Mouse (Mus musculus) liver, embryonic 16.5 days (tissue): ENCODE results near the gene Il1rap. TPM values are rescaled to one million over a fixed set of nuclear protein-coding genes. Genes with fewer than 3 reads are reported as not detected.
A peak's percentile ranks its signal among the peaks of the same experiment; 100 is the strongest.

Source experiments
- ATAC-seq: fragments of 200-750 bp; cut with Nextera tagmentation; 2 replicates; pipeline ENCODE4 v1.8.0; 2017; ENCODE audit warnings: low read depth, mild to moderate bottlenecking, moderate number of reproducible peaks, moderate library complexity
- H3K27ac ChIP-seq: fragments of 300-500 bp; sonication (generic); 2 replicates; pipeline ENCODE4 v1.5.1; 2014; ENCODE audit warnings: mild to moderate bottlenecking, low read length
- H3K27me3 ChIP-seq: fragments of 300-500 bp; sonication (generic); 2 replicates; pipeline ENCODE4 v1.6.1; 2014; ENCODE audit warnings: low read depth, low read length, mixed read lengths; ENCODE audit not compliant: control insufficient read depth, insufficient read depth
- H3K36me3 ChIP-seq: fragments of 300-500 bp; sonication (generic); 2 replicates; pipeline ENCODE4 v1.6.1; 2014; ENCODE audit warnings: mild to moderate bottlenecking; ENCODE audit not compliant: control insufficient read depth, insufficient read depth
- H3K4me1 ChIP-seq: fragments of 300-500 bp; sonication (generic); 2 replicates; pipeline ENCODE4 v1.6.1; 2014; ENCODE audit warnings: low read depth, low read length, mixed read lengths; ENCODE audit not compliant: control insufficient read depth
- H3K4me2 ChIP-seq: fragments of 300-500 bp; sonication (generic); 2 replicates; pipeline ENCODE4 v1.6.1; 2014; ENCODE audit warnings: low read depth, low read length, mixed read lengths
- H3K4me3 ChIP-seq: fragments of 300-500 bp; sonication (generic); 2 replicates; pipeline ENCODE4 v1.5.1; 2014; ENCODE audit warnings: low read depth, mild to moderate bottlenecking, low read length
- H3K9ac ChIP-seq: fragments of 300-500 bp; sonication (generic); 2 replicates; pipeline ENCODE4 v1.6.1; 2014; ENCODE audit warnings: low read depth, low read length
- H3K9me3 ChIP-seq: fragments of 300-500 bp; sonication (generic); replicated peaks from 2 replicates; pipeline ENCODE4 v1.6.1; 2016; ENCODE audit warnings: low read length; ENCODE audit not compliant: control insufficient read depth
- WGBS: fragments of 180-500 bp; shearing (Covaris S2); extraction: QIAGEN DNeasy Blood & Tissue Kit; methylation state at CpG from one replicate; pipeline ENCODE4 v1.1.7; 2014; ENCODE audit not compliant: insufficient replicate concordance; 5-methylcytosine and 5-hydroxymethylcytosine counted together
- polyA plus RNA-seq: library from polyadenylated mRNA; unstranded; fragments of >200 nt; fragmentation: Nextera tagmentation; extraction: Ambion mirVana; gene quantifications from 2 replicates; pipeline ENCODE4 v1.2.1, GENCODE M21; 2015

Il1rap gene
- polyA plus RNA-seq, 1 experiment from 2014 or later = 2.7 TPM

DNA sequence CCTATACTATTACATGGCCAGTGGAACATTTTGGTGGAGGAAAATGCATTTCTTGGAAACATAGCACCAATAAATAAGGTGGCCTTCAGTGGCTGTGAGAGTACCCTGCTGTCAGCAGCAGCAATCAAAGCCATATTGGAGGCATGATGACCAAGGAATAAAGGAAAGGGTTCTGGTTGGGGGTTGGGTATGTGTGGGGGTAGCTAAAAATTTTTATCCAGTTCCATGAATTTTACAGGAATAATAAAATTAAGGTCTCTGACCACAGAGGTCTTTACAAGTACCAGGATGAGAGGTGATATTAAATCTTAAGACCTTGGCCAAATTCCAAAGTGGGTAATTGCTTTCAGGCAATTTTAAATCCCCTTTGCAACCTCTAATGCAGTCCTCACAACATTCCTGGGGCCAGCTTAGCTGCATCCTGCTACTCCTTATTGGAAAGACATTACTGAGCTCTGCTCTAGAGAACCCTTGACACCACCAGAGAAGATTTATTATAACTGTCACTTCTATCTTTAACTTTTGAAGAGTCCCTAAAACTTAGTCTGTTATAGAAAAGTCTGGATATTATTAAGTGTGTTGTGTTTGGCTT lies 12.0 kb upstream of the Il1rap start:
- ATAC-seq = no peak
- Histone ChIP-seq H3K27ac (no peak overlapping the region), H3K9me3 (no peaks in the 10 kb centered on the region), H3K9ac (no peak overlapping the region), H3K4me2 (no peak overlapping the region), H3K27me3 (no peaks in the 10 kb centered on the region), H3K4me1 (no peaks in the 10 kb centered on the region), H3K4me3 (no peak overlapping the region), H3K36me3 (no peaks in the 10 kb centered on the region)

DNA sequence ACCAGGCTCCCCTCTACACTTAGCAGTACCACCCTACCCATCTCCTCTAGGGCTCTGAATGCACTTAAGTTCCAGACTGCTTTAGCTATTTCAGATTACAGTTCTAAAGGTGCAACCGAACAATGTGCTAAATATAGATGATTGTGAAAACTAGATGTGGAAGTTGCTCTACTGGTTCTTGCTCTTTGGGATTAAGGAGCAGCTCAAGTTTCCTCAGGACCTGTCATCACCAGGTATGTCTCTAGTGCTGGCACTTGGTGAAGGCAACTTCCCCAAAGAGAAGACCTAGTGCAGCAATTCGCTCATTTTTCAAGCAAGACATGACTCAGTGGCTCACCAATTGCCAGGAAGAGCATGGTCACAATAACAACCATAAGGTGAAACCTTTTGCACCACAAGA lies 9.7 kb upstream of the Il1rap start:
- no peaks in the 10 kb centered on the region for H3K36me3 ChIP-seq
- no peak for ATAC-seq
- H3K9me3 ChIP-seq = no peaks in the 10 kb centered on the region
- WGBS = 55% methylated on average over 2 of the region's 2 CpGs
- no peak overlapping the region for H3K9ac ChIP-seq
- no peaks in the 10 kb centered on the region for H3K4me1 ChIP-seq
- no peaks in the 10 kb centered on the region for H3K27me3 ChIP-seq
- no peak overlapping the region for H3K4me3 ChIP-seq
- no peak overlapping the region for H3K4me2 ChIP-seq
- no peak overlapping the region for H3K27ac ChIP-seq

DNA sequence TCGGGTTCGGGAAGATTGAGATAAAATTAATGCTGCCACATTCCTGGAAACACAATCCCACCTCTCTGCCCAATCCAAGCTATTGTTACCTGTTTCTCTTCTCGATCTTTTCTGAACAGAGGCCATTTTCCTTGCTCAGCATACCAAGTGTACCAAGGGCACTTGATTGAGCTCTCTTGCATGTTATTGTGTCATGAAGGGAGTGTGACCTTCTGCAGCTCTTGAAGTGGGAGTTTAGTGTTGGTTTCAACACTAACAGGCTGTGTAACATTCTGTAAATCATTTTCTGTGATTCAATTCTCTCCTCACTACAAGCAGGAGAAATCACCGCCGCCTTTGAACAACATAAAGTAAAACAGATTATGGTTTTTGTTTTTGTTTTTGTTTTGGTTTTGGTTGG lies 7.3 kb upstream of the Il1rap start:
- no peak for ATAC-seq
- H3K27ac ChIP-seq = no peak overlapping the region
- H3K36me3 ChIP-seq = no peaks in the 10 kb centered on the region
- WGBS = 58% methylated on average over 5 of the region's 5 CpGs
- no peaks in the 10 kb centered on the region for H3K9me3 ChIP-seq
- H3K4me1 ChIP-seq = no peaks in the 10 kb centered on the region
- H3K27me3 ChIP-seq = no peaks in the 10 kb centered on the region
- no peak overlapping the region for H3K9ac ChIP-seq
- no peak overlapping the region for H3K4me3 ChIP-seq
- no peak overlapping the region for H3K4me2 ChIP-seq

DNA sequence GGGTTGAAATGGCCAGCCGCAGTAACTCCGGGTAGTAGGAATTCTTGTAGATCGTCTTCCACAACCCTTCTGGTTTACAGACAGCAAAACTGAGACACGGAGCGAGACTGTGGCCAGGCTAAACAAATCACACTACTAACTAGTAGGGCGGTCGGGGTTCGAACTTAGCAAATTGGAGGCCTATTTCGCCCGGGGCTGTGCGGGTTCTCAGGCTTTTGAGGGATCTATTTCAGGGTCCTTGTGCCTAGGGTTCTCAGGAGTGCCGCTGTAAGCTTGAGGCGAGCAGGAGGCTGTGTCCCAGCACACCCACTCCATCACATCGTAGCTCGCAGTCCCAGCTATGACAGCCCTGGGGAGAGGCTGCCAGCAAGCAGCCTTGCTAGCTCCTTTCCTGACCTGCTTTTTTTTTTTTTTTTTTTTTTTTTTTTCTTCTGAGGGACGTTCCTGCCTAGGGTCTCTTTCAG lies 441 bp downstream of the Il1rap start:
- Histone ChIP-seq H3K9ac (peak overlapping the region; percentile 73), H3K9me3 (no peaks in the 10 kb centered on the region)

GRCm38 (mm10) chr16:26585806-26586205 lies 4.3 kb downstream of the Il1rap start:
- Histone ChIP-seq H3K4me3 (no peak overlapping the region), H3K9ac (no peak overlapping the region), H3K27ac (no peak overlapping the region), H3K4me1 (no peaks in the 10 kb centered on the region; the same call in 1 of the 2 replicates), H3K36me3 (no peaks in the 10 kb centered on the region), H3K27me3 (no peaks in the 10 kb centered on the region), H3K4me2 (no peak overlapping the region), H3K9me3 (no peaks in the 10 kb centered on the region)
- no peak for ATAC-seq
- 75% methylated on average over 5 of the region's 5 CpGs for WGBS

More for the DNA sequence above, 441 bp downstream of the Il1rap start:
- peak overlapping the region; percentile 80 for H3K4me2 ChIP-seq
- H3K4me3 ChIP-seq = peak overlapping the region; percentile 75
- 2% methylated on average over 16 of the region's 16 CpGs for WGBS
- H3K36me3 ChIP-seq = no peaks in the 10 kb centered on the region
- peak; percentile 35; the same call in 1 of the 2 replicates for ATAC-seq
- 0 out of 2 replicates have a peak overlapping the region, but pooled peaks have one; percentile 24 for H3K27ac ChIP-seq
- H3K4me1 ChIP-seq = no peaks in the 10 kb centered on the region; the same call in 1 of the 2 replicates
- H3K27me3 ChIP-seq = no peaks in the 10 kb centered on the region

- Histone ChIP-seq H3K4me1 (no peaks in the 10 kb centered on the region), H3K9ac (no peak overlapping the region), H3K9me3 (no peaks in the 10 kb centered on the region), H3K4me3 (no peak overlapping the region), H3K27ac (no peak overlapping the region), H3K4me2 (no peak overlapping the region), H3K36me3 (no peaks in the 10 kb centered on the region), H3K27me3 (no peaks in the 10 kb centered on the region)
- no peak for ATAC-seq
- WGBS = 48% methylated on average over 4 of the region's 4 CpGs
Measured at GRCm38 (mm10) chr16:26590897-26591570, 9.5 kb downstream of the Il1rap start.

- no peaks in the 10 kb centered on the region for H3K9me3 ChIP-seq
- H3K36me3 ChIP-seq = no peaks in the 10 kb centered on the region
- no peak overlapping the region for H3K4me2 ChIP-seq
- no peak for ATAC-seq
- no peaks in the 10 kb centered on the region for H3K4me1 ChIP-seq
- no peaks in the 10 kb centered on the region for H3K27me3 ChIP-seq
- 56% methylated on average over 7 of the region's 7 CpGs for WGBS
- no peak overlapping the region for H3K27ac ChIP-seq
- H3K9ac ChIP-seq = no peak overlapping the region
- no peak overlapping the region for H3K4me3 ChIP-seq
Measured at GRCm38 (mm10) chr16:26596440-26596839, 14.9 kb downstream of the Il1rap start.

GRCm38 (mm10) chr16:26597307-26597706 lies 15.8 kb downstream of the Il1rap start:
- no peaks in the 10 kb centered on the region for H3K9me3 ChIP-seq

DNA sequence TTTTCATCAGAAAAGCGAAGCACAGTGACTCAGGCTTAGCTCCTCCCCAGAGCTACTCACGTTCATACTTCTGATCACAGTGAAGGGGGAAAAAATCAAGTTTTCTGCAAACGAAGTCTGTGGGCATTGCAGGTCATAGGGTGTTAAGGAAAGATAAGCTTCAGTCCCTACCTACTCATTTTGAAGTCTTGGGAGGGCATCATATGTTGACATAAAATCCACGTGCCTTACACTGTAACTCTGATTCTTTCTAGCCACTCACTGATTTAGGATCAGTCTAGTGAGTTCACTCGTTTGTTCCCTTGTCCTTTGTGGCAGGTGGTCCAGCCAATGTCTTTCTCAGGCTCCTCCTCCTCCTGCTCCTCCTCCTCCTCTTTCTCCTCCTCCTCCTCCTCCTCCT lies 17.1 kb downstream of the Il1rap start:
- Histone ChIP-seq H3K9ac (no peak overlapping the region), H3K4me3 (no peak overlapping the region), H3K27ac (no peak overlapping the region), H3K27me3 (no peaks in the 10 kb centered on the region), H3K4me2 (no peak overlapping the region), H3K9me3 (no peaks in the 10 kb centered on the region), H3K4me1 (no peaks in the 10 kb centered on the region), H3K36me3 (no peaks in the 10 kb centered on the region)
- no peak for ATAC-seq
- 35% methylated on average over 5 of the region's 5 CpGs for WGBS

More at GRCm38 (mm10) chr16:26597307-26597706, 15.8 kb downstream of the Il1rap start:
- no peak overlapping the region for H3K4me3 ChIP-seq
- H3K4me1 ChIP-seq = no peaks in the 10 kb centered on the region
- no peaks in the 10 kb centered on the region for H3K36me3 ChIP-seq
- H3K27me3 ChIP-seq = no peaks in the 10 kb centered on the region
- H3K9ac ChIP-seq = no peak overlapping the region
- H3K4me2 ChIP-seq = no peak overlapping the region
- no peak for ATAC-seq
- WGBS = 25% methylated on average over 7 of the region's 7 CpGs
- no peak overlapping the region for H3K27ac ChIP-seq
